Mouse (Mus musculus) liver, adult 2 months (tissue): ENCODE results near the gene Cbr1.

Source experiments
- CTCF ChIP-seq: fragments of 200-500 bp; IDR thresholded peaks from 2 replicates; pipeline ENCODE4 v1.5.1; 2011; ENCODE audit warnings: low read depth, low read length, control low read depth
- POLR2A ChIP-seq: fragments of 200-500 bp; IDR thresholded peaks from 2 replicates; pipeline ENCODE4 v1.6.1; 2011; ENCODE audit warnings: low read length, control low read depth; ENCODE audit not compliant: insufficient read depth; ENCODE audit errors: extremely low read depth

DNA sequence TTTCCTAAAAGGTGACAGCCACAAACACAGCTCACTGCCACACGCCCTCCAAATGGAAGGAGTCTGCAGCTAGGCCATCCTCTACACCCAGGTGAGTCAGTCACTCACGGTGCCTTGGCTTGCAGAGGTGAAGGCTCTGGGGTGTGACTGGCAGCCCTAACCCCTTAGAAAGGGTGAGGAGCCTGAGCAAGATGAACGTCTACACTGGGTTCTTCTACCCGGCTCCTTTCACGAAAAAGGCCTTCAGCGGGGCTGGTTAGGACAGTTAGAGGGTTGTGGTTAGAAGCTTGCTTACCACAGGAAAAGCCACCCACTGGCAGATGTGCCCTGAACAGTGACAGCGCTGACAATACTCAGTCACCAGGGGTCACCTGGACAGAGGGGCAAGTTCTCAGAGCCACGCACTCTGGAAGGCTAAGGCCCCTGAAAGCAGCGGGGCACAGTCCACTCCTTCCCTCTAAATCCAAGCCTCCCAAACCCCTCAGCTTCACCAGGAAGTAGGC lies 19.9 kb upstream of the Cbr1 start:
- no peak for TF ChIP-seq POLR2A
- no peak for TF ChIP-seq CTCF
